Mouse (Mus musculus) MEL (cell line): ENCODE results near the gene Tob2. TPM values are rescaled to one million over a fixed set of nuclear protein-coding genes. Genes with fewer than 3 reads are reported as not detected.

Experiments used
- DNase-seq: peaks from one replicate; pipeline ENCODE4 v3.0.0; 2011; ENCODE audit warnings: low read depth, low spot score
- H3K27ac ChIP-seq: 2 replicates; pipeline ENCODE4 v1.5.1; 2012; ENCODE audit warnings: low read depth, mild to moderate bottlenecking, control low read depth, low read length, moderate library complexity; ENCODE audit not compliant: control insufficient read depth
- H3K27me3 ChIP-seq, 2 experiments: fragments of 150-350 bp in 1 of 2; sonication (generic) in 1 of 2; 2 replicates each; pipeline ENCODE4 v1.6.1; 2012; ENCODE audit warnings: low read length in 2 of 2, mild to moderate bottlenecking in 2 of 2, improper control_type of control experiment in 1 of 2, moderate library complexity in 1 of 2; ENCODE audit not compliant: insufficient read depth in 2 of 2, control insufficient read depth in 1 of 2
- H3K36me3 ChIP-seq, 2 experiments: 2 replicates each; pipeline ENCODE4 v1.6.1; 2012 to 2014; ENCODE audit warnings: low read length in 2 of 2, improper control_type of control experiment in 1 of 2, inconsistent platforms in 1 of 2, mild to moderate bottlenecking in 1 of 2; ENCODE audit not compliant: insufficient read depth in 2 of 2, control insufficient read depth in 1 of 2
- H3K4me1 ChIP-seq, 2 experiments: fragments of 150-350 bp in 1 of 2; sonication (generic) in 1 of 2; 2 replicates each; pipeline ENCODE4 v1.6.1; 2012; ENCODE audit warnings: low read length in 2 of 2, improper control_type of control experiment in 1 of 2, mild to moderate bottlenecking in 1 of 2; ENCODE audit not compliant: insufficient read depth in 2 of 2, control insufficient read depth in 1 of 2
- H3K4me3 ChIP-seq, 2 experiments: fragments of 150-350 bp in 1 of 2; sonication (generic) in 1 of 2; 2 replicates each; pipeline ENCODE4 v1.5.1; 2012; ENCODE audit warnings: low read depth in 2 of 2, low read length in 2 of 2, mild to moderate bottlenecking in 2 of 2, moderate library complexity in 2 of 2, control low read depth in 1 of 2, improper control_type of control experiment in 1 of 2; ENCODE audit not compliant: control insufficient read depth in 1 of 2, insufficient read depth in 1 of 2
- H3K79me2 ChIP-seq: 2 replicates; pipeline ENCODE4 v1.6.1; 2012; ENCODE audit warnings: mild to moderate bottlenecking, low read length, moderate library complexity; ENCODE audit not compliant: control insufficient read depth, poor library complexity, insufficient read depth
- H3K9ac ChIP-seq: 2 replicates; pipeline ENCODE4 v1.6.1; 2012; ENCODE audit warnings: low read depth, mild to moderate bottlenecking, control low read depth, low read length, moderate library complexity; ENCODE audit not compliant: control insufficient read depth, poor library complexity, severe bottlenecking
- H3K9me3 ChIP-seq: fragments of 150-350 bp; sonication (generic); replicated peaks from 2 replicates; pipeline ENCODE4 v1.6.1; 2012; ENCODE audit warnings: mild to moderate bottlenecking, low read length, improper control_type of control experiment, moderate library complexity; ENCODE audit not compliant: insufficient read depth
- BHLHE40 ChIP-seq: IDR thresholded peaks from 2 replicates; pipeline ENCODE4 v1.6.1; 2012; ENCODE audit warnings: low read depth, mild to moderate bottlenecking, inconsistent platforms, low read length, improper control_type of control experiment, borderline replicate concordance
- CHD1 ChIP-seq: IDR thresholded peaks from 2 replicates; pipeline ENCODE4 v1.6.1; 2012; ENCODE audit warnings: low read depth, mild to moderate bottlenecking, inconsistent platforms, low read length, improper control_type of control experiment
- ELF1 ChIP-seq: IDR thresholded peaks from 2 replicates; pipeline ENCODE4 v1.6.1; 2014; ENCODE audit warnings: low read depth, mild to moderate bottlenecking, inconsistent platforms, low read length, improper control_type of control experiment, moderate library complexity
- EP300 ChIP-seq, 2 experiments: IDR thresholded peaks; 2 replicates each; pipeline ENCODE4 v1.6.1; 2011; ENCODE audit warnings: improper control_type of control experiment in 2 of 2, low read length in 2 of 2, low read depth in 1 of 2, mild to moderate bottlenecking in 1 of 2
- ETS1 ChIP-seq: IDR thresholded peaks from 2 replicates; pipeline ENCODE4 v1.6.1; 2012; ENCODE audit warnings: low read depth, mild to moderate bottlenecking, inconsistent platforms, low read length, improper control_type of control experiment, moderate library complexity
- GABPA ChIP-seq: IDR thresholded peaks from 2 replicates; pipeline ENCODE4 v1.6.1; 2012; ENCODE audit warnings: low read depth, mild to moderate bottlenecking, inconsistent platforms, low read length, improper control_type of control experiment, moderate library complexity
- GATA1 ChIP-seq: IDR thresholded peaks from 2 replicates; pipeline ENCODE4 v1.6.1; 2011; ENCODE audit warnings: low read depth, low read length, improper control_type of control experiment
- JUND ChIP-seq: IDR thresholded peaks from 2 replicates; pipeline ENCODE4 v1.6.1; 2011; ENCODE audit warnings: low read depth, mild to moderate bottlenecking, improper control_type of control experiment, low read length
- KAT2A ChIP-seq: conservative IDR thresholded peaks from 2 replicates; pipeline ENCODE4 v1.6.1; 2012; ENCODE audit warnings: low read depth, low read length, improper control_type of control experiment, inconsistent platforms
- MEF2A ChIP-seq: IDR thresholded peaks from 2 replicates; pipeline ENCODE4 v1.6.1; 2014; ENCODE audit warnings: low read depth, mild to moderate bottlenecking, inconsistent platforms, low read length, improper control_type of control experiment; ENCODE audit not compliant: poor library complexity, insufficient replicate concordance, severe bottlenecking; ENCODE audit errors: extremely low read depth
- MYB ChIP-seq: IDR thresholded peaks from 2 replicates; pipeline ENCODE4 v1.6.1; 2011; ENCODE audit warnings: mild to moderate bottlenecking, low read depth, low read length, improper control_type of control experiment
- NELFE ChIP-seq: IDR thresholded peaks from 2 replicates; pipeline ENCODE4 v1.6.1; 2011; ENCODE audit warnings: low read depth, low read length, improper control_type of control experiment
- POLR2A ChIP-seq, 2 experiments: IDR thresholded peaks; 2 replicates each; pipeline ENCODE4 v1.6.1; 2011 to 2012; ENCODE audit warnings: low read length in 2 of 2, mild to moderate bottlenecking in 2 of 2, control low read depth in 1 of 2, improper control_type of control experiment in 1 of 2, low read depth in 1 of 2, moderate library complexity in 1 of 2; ENCODE audit not compliant: control insufficient read depth in 1 of 2, insufficient read depth in 1 of 2, poor library complexity in 1 of 2
- POLR2AphosphoS2 ChIP-seq: IDR thresholded peaks from 2 replicates; pipeline ENCODE4 v1.6.1; 2011; ENCODE audit warnings: low read length, improper control_type of control experiment
- POLR2AphosphoS5 ChIP-seq: IDR thresholded peaks from 2 replicates; pipeline ENCODE4 v1.6.1; 2012; ENCODE audit warnings: low read depth, borderline replicate concordance, mild to moderate bottlenecking, inconsistent platforms, low read length, moderate library complexity, mixed read lengths
- RAD21 ChIP-seq: IDR thresholded peaks from 2 replicates; pipeline ENCODE4 v1.6.1; 2011; ENCODE audit warnings: mild to moderate bottlenecking, low read depth, low read length, improper control_type of control experiment
- RCOR1 ChIP-seq: IDR thresholded peaks from 2 replicates; pipeline ENCODE4 v1.6.1; 2012; ENCODE audit warnings: low read depth, mild to moderate bottlenecking, inconsistent platforms, low read length, improper control_type of control experiment
- SMC3 ChIP-seq: IDR thresholded peaks from 2 replicates; pipeline ENCODE4 v1.6.1; 2011; ENCODE audit warnings: low read depth, low read length, improper control_type of control experiment
- TBP ChIP-seq: IDR thresholded peaks from 2 replicates; pipeline ENCODE4 v1.8.0; 2011; ENCODE audit warnings: low read depth, low read length, improper control_type of control experiment
- UBTF ChIP-seq: IDR thresholded peaks from 2 replicates; pipeline ENCODE4 v1.6.1; 2012; ENCODE audit warnings: low read depth, mild to moderate bottlenecking, inconsistent platforms, low read length, improper control_type of control experiment, moderate library complexity, borderline replicate concordance; ENCODE audit not compliant: insufficient read depth
- USF1 ChIP-seq: IDR thresholded peaks from 2 replicates; pipeline ENCODE4 v1.6.1; 2014; ENCODE audit warnings: low read depth, mild to moderate bottlenecking, inconsistent platforms, low read length, improper control_type of control experiment, moderate library complexity
- ZKSCAN1 ChIP-seq: IDR thresholded peaks from 2 replicates; pipeline ENCODE4 v1.6.1; 2012; ENCODE audit warnings: low read depth, mild to moderate bottlenecking, inconsistent platforms, low read length, improper control_type of control experiment, moderate library complexity
- ZMIZ1 ChIP-seq: IDR thresholded peaks from 2 replicates; pipeline ENCODE4 v1.6.1; 2012; ENCODE audit warnings: low read depth, mild to moderate bottlenecking, inconsistent platforms, low read length, improper control_type of control experiment, moderate library complexity
- ZNF384 ChIP-seq: IDR thresholded peaks from 2 replicates; pipeline ENCODE4 v1.6.1; 2012; ENCODE audit warnings: low read depth, mild to moderate bottlenecking, inconsistent platforms, low read length, improper control_type of control experiment
- polyA plus RNA-seq, 2 experiments: library from polyadenylated mRNA; stranded (reverse) in 1 of 2; unstranded in 1 of 2; fragments of >175 nt in 1 of 2; fragments of >200 nt in 1 of 2; gene quantifications; 2 replicates each; pipeline versions ENCODE4 v1.2.1 to v1.2.4; 2012; ENCODE audit warnings: low replicate concordance in 2 of 2, low read depth in 1 of 2; ENCODE audit not compliant: insufficient read length in 2 of 2, insufficient read depth in 1 of 2, missing spikeins in 1 of 2
- total RNA-seq: library from RNA; depleted of rRNA; stranded (reverse); fragments of 300-350 nt; gene quantifications from 2 replicates; pipeline ENCODE4 v1.2.3, GENCODE M21; 2012

Tob2 gene
- total and polyA plus RNA-seq, 3 experiments = 20.7 to 23.5 TPM; not detected in 1

DNA sequence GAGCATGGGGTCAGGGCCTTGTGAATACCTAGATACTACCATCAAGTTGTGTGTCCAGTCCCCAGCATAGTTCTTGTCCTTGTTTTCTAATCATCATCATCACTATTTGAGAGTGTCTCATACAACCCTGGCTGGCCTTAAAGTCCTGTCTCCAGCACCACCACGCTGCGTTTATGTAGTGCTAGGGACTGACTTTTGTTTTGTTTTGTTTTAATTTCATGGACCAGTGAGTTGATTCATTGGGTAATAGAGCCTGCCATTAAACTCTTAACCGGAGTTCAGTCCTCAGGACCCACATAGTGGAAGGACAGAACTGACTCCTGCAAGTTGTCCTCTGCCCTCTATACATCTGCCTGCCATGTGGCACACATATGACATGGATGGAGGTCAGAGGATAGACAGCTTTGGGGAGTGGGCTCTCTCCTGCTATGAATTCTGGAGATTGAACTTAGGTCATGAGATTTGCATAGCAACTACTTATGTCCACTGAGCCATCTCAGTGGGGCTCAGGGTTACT, 26.9 kb upstream of the Tob2 start:
- peaks cover 49% of the 10 kb centered on the region for H3K79me2 ChIP-seq
- no peak for DNase-seq
- no peaks in the 10 kb centered on the region for H3K9me3 ChIP-seq
- H3K27me3 ChIP-seq = no peaks in the 10 kb centered on the region
- TF ChIP-seq ELF1 (no peak), POLR2A (IDR thresholded peaks at IDR 0.05; ENCODE audit: control insufficient read depth in 1 of 2, insufficient read depth in 1 of 2, low read depth in 1 of 2, low read length in 2 of 2, poor library complexity in 1 of 2) (no peak), JUND (no peak), POLR2AphosphoS2 (no peak), TBP (no peak), RCOR1 (no peak), MYB (no peak), ZNF384 (no peak), USF1 (no peak), SMC3 (no peak), GABPA (no peak), KAT2A (no peak), NELFE (no peak), ZMIZ1 (no peak), BHLHE40 (no peak)
- no peak overlapping the region for H3K4me3 ChIP-seq
- no peak overlapping the region for H3K27ac ChIP-seq
- H3K4me1 ChIP-seq = peaks cover 5 to 7% of the 10 kb centered on the region in 2 experiments; a peak in 3 of 4 replicates
- H3K9ac ChIP-seq = no peak overlapping the region
- H3K36me3 ChIP-seq = peaks cover 10 to 11% of the 10 kb centered on the region in 2 experiments

- no peaks in the 10 kb centered on the region for H3K27me3 ChIP-seq
- H3K79me2 ChIP-seq = peaks cover 77% of the 10 kb centered on the region
- no peak overlapping the region for H3K27ac ChIP-seq
- no peaks in the 10 kb centered on the region for H3K9me3 ChIP-seq
- no peak for DNase-seq
- peaks cover 9 to 13% of the 10 kb centered on the region in 2 experiments; a peak in 3 of 4 replicates for H3K4me1 ChIP-seq
- H3K4me3 ChIP-seq = no peak overlapping the region
- no peak overlapping the region for H3K9ac ChIP-seq
- peaks cover 5 to 11% of the 10 kb centered on the region in 2 experiments for H3K36me3 ChIP-seq
- TF ChIP-seq GATA1 = no peak
- no peak for TF ChIP-seq UBTF
- no peak for TF ChIP-seq ZKSCAN1
- TF ChIP-seq CHD1 = no peak
- no peak for TF ChIP-seq POLR2AphosphoS5
- no peak for TF ChIP-seq TBP
- no peak for TF ChIP-seq ETS1
- no peak for TF ChIP-seq POLR2AphosphoS2
- TF ChIP-seq BHLHE40 = no peak
- no peak for TF ChIP-seq POLR2A (IDR thresholded peaks at IDR 0.05; ENCODE audit: control insufficient read depth in 1 of 2, insufficient read depth in 1 of 2, low read depth in 1 of 2, low read length in 2 of 2, poor library complexity in 1 of 2)
- no peak for TF ChIP-seq EP300 (IDR thresholded peaks at IDR 0.05; ENCODE audit: low read depth in 1 of 2, low read length in 2 of 2)
- no peak for TF ChIP-seq RAD21
- TF ChIP-seq MEF2A = no peak
Measured at GRCm38 (mm10) chr15:81882348-81882747, 23.8 kb upstream of the Tob2 start.
